8 mouse cellular contexts compared by ENCODE assay signal in genomic region chr6:99485884-99486640, GRCm38 (mm10). TPM values are rescaled to one million over a fixed set of nuclear protein-coding genes. Genes with fewer than 3 reads are reported as not detected.
A peak's percentile ranks its signal among the peaks of the same experiment; 100 is the strongest.
DNase-seq lines count a peak whose midpoint lies in the region; ATAC-seq lines count a peak whose summit lies in the region.

No protein-coding gene starts in this region.

- H3K9ac ChIP-seq in limb, embryonic 11.5 days (ENCODE audit: low read length): no peak overlapping the region
- no peak overlapping the region for H3K9ac ChIP-seq in neural tube, embryonic 15.5 days (replicated peaks)

- ATAC-seq in limb, embryonic 11.5 days (ENCODE audit: insufficient number of reproducible peaks, low FRiP score, low TSS enrichment, low read depth): no peak
- peak; percentile 48 for ATAC-seq in neural tube, embryonic 15.5 days (ENCODE audit: low FRiP score)

- DNase-seq in embryo, embryonic 10.5 days (ENCODE audit: low spot score): peak; percentile 44
- no peak for DNase-seq in embryo, embryonic 9.5 days (ENCODE audit: extremely low spot score)
- DNase-seq in 3134 (ENCODE audit: extremely low read depth, insufficient read length, low spot score): peak; percentile 50
- DNase-seq in cerebellum, adult 8-10 months: peak; percentile 36
- peak; percentile 11 for DNase-seq in heart, adult 8-10 months (ENCODE audit: low spot score)
- DNase-seq in limb, embryonic 11.5 days (ENCODE audit: low spot score): peak; percentile 40
- no peak for DNase-seq in urinary bladder, postnatal 14 days (ENCODE audit: low spot score)

- no peaks in the 10 kb centered on the region for H3K36me3 ChIP-seq in limb, embryonic 11.5 days (ENCODE audit: control insufficient read depth, insufficient read depth, low read length)
- no peaks in the 10 kb centered on the region for H3K36me3 ChIP-seq in neural tube, embryonic 15.5 days

- 66% methylated on average over 12 of the region's 12 CpGs for WGBS in limb, embryonic 11.5 days
- 59% methylated on average over 12 of the region's 12 CpGs for WGBS in neural tube, embryonic 15.5 days

- H3K4me2 ChIP-seq in limb, embryonic 11.5 days (ENCODE audit: low read depth, severe bottlenecking): peak overlapping the region; percentile 38; the same call in 1 of the 2 replicates
- H3K4me2 ChIP-seq in neural tube, embryonic 15.5 days: peak overlapping the region; percentile 56

- H3K4me1 ChIP-seq in limb, embryonic 11.5 days (ENCODE audit: control insufficient read depth, insufficient read depth, low read length): peaks cover 28% of the 10 kb centered on the region
- H3K4me1 ChIP-seq in neural tube, embryonic 15.5 days: peaks cover 24% of the 10 kb centered on the region

- H3K4me3 ChIP-seq in limb, embryonic 11.5 days (ENCODE audit: low read depth, low read length): no peak overlapping the region
- H3K4me3 ChIP-seq in neural tube, embryonic 15.5 days (replicated peaks): no peak overlapping the region

- H3K27ac ChIP-seq in limb, embryonic 11.5 days (replicated peaks; ENCODE audit: low read depth, low read length): no peak overlapping the region; the same call in 1 of the 2 replicates
- H3K27ac ChIP-seq in neural tube, embryonic 15.5 days (replicated peaks): peak overlapping the region; percentile 83

- H3K9me3 ChIP-seq in limb, embryonic 11.5 days (ENCODE audit: control insufficient read depth, low read length): no peaks in the 10 kb centered on the region
- H3K9me3 ChIP-seq in neural tube, embryonic 15.5 days (replicated peaks): no peaks in the 10 kb centered on the region

- no peaks in the 10 kb centered on the region for H3K27me3 ChIP-seq in limb, embryonic 11.5 days (ENCODE audit: control insufficient read depth, insufficient read depth, low read length)
- peaks cover 6% of the 10 kb centered on the region for H3K27me3 ChIP-seq in neural tube, embryonic 15.5 days (replicated peaks)

RNA-seq across cellular contexts. Expression of gene Foxp1, which starts 36.5 kb away (rescaled TPM):
- 10 to 100 TPM; 27.2 to 37.3 (median 31.2) TPM for total RNA-seq in heart, adult 8-10 months (2022)
- 65.4 and 79.5 TPM in 2 replicates for polyA plus RNA-seq in limb, embryonic 11.5 days (2014; fragmentation: Nextera tagmentation; extraction: Ambion mirVana)
- 51.0 and 63.9 TPM in 2 replicates for polyA plus RNA-seq in neural tube, embryonic 15.5 days (2015; fragmentation: Nextera tagmentation; extraction: Ambion mirVana)

Comparison
In these comparisons a context has a peak if more than half of its experiments do, and no peak if none do; other contexts are left out.
1. DNase-seq: peak in embryo, embryonic 10.5 days (single experiment), 3134 (single experiment), cerebellum, adult 8-10 months (single experiment), heart, adult 8-10 months (single experiment) and limb, embryonic 11.5 days (single experiment); none in embryo, embryonic 9.5 days (single experiment) and urinary bladder, postnatal 14 days (single experiment).